Mouse (Mus musculus): ENCODE measurements around the gene Gnat2. TPM values are rescaled to one million over a fixed set of nuclear protein-coding genes. Genes with fewer than 3 reads are reported as not detected.

Gnat2 gene
- polyA plus RNA-seq, 1 experiment from 2014 or later, result 0.10 TPM

- Histone ChIP-seq H3K9me3 (no peaks in the 10 kb centered on the region), H3K36me3 (no peaks in the 10 kb centered on the region), H3K27ac (no peak overlapping the region), H3K4me2 (no peak overlapping the region), H3K4me3 (no peak overlapping the region), H3K27me3 (no peaks in the 10 kb centered on the region), H3K4me1 (replicated peaks) (peaks cover 35% of the 10 kb centered on the region), H3K9ac (no peak overlapping the region)
- 0 out of 2 replicates have a peak, but pooled peaks have one; percentile 41 for ATAC-seq (ENCODE audit: low FRiP score)
- WGBS, result 70% methylated on average over 11 of the region's 11 CpGs
Observed at GRCm38 (mm10) chr3:108147386-108148235, 55.0 kb downstream of the Gnat2 start.

Other genes with a start within 250 kb of the Gnat2 start
- gene Eps8l3, start 215.6 kb upstream of the Gnat2 start, polyA plus RNA-seq (2015; fragmentation: Nextera tagmentation; extraction: Ambion mirVana), result not detected in 2 replicates
- 230 and 243 TPM in 2 replicates for gene Gstm5, start 197.0 kb upstream of the Gnat2 start, polyA plus RNA-seq (2015; fragmentation: Nextera tagmentation; extraction: Ambion mirVana)
- gene Gstm7, start 161.0 kb upstream of the Gnat2 start, polyA plus RNA-seq (2015; fragmentation: Nextera tagmentation; extraction: Ambion mirVana), result 82.5 and 85.8 TPM in 2 replicates
- gene Gstm6, start 149.0 kb upstream of the Gnat2 start, polyA plus RNA-seq (2015; fragmentation: Nextera tagmentation; extraction: Ambion mirVana), result 7.7 and 8.5 TPM in 2 replicates
- 0.17 TPM in 1 of 2 replicates, not detected in the other for gene Gstm3, start 123.5 kb upstream of the Gnat2 start, polyA plus RNA-seq (2015; fragmentation: Nextera tagmentation; extraction: Ambion mirVana)
- gene Gstm2, start 106.3 kb upstream of the Gnat2 start, polyA plus RNA-seq (2015; fragmentation: Nextera tagmentation; extraction: Ambion mirVana), result 10.0 and 10.9 TPM in 2 replicates
- 53.7 and 54.2 TPM in 2 replicates for gene Gstm1, start 74.8 kb upstream of the Gnat2 start, polyA plus RNA-seq (2015; fragmentation: Nextera tagmentation; extraction: Ambion mirVana)
- 15.2 and 15.4 TPM in 2 replicates for gene Gstm4, start 47.9 kb upstream of the Gnat2 start, polyA plus RNA-seq (2015; fragmentation: Nextera tagmentation; extraction: Ambion mirVana)
- 50.9 and 52.4 TPM in 2 replicates for gene Ampd2, start 6.1 kb upstream of the Gnat2 start, polyA plus RNA-seq (2015; fragmentation: Nextera tagmentation; extraction: Ambion mirVana)
- gene Gnai3, start 53.4 kb downstream of the Gnat2 start, polyA plus RNA-seq (2015; fragmentation: Nextera tagmentation; extraction: Ambion mirVana), result 146 and 148 TPM in 2 replicates
- gene Gpr61, start 62.1 kb downstream of the Gnat2 start, polyA plus RNA-seq (2015; fragmentation: Nextera tagmentation; extraction: Ambion mirVana), result 3.0 and 3.5 TPM in 2 replicates
- 12.0 and 13.8 TPM in 2 replicates for gene Amigo1, start 93.5 kb downstream of the Gnat2 start, polyA plus RNA-seq (2015; fragmentation: Nextera tagmentation; extraction: Ambion mirVana)
- gene Cyb561d1, start 108.4 kb downstream of the Gnat2 start, polyA plus RNA-seq (2015; fragmentation: Nextera tagmentation; extraction: Ambion mirVana), result 3.5 and 4.3 TPM in 2 replicates
- 26.2 and 27.1 TPM in 2 replicates for gene Atxn7l2, start 118.1 kb downstream of the Gnat2 start, polyA plus RNA-seq (2015; fragmentation: Nextera tagmentation; extraction: Ambion mirVana)
- gene Sypl2, start 133.9 kb downstream of the Gnat2 start, polyA plus RNA-seq (2015; fragmentation: Nextera tagmentation; extraction: Ambion mirVana), result 0.34 and 0.43 TPM in 2 replicates
- 233 and 239 TPM in 2 replicates for gene Psma5, start 164.1 kb downstream of the Gnat2 start, polyA plus RNA-seq (2015; fragmentation: Nextera tagmentation; extraction: Ambion mirVana)
- 14.7 and 15.9 TPM in 2 replicates for gene Sort1, start 191.3 kb downstream of the Gnat2 start, polyA plus RNA-seq (2015; fragmentation: Nextera tagmentation; extraction: Ambion mirVana)

All from hindbrain, embryonic 13.5 days (tissue).